Mouse (Mus musculus): Measurements from ENCODE around the gene Tapt1.
A peak's percentile ranks its signal among the peaks of the same experiment; 100 is the strongest.

The Tapt1 gene

DNA sequence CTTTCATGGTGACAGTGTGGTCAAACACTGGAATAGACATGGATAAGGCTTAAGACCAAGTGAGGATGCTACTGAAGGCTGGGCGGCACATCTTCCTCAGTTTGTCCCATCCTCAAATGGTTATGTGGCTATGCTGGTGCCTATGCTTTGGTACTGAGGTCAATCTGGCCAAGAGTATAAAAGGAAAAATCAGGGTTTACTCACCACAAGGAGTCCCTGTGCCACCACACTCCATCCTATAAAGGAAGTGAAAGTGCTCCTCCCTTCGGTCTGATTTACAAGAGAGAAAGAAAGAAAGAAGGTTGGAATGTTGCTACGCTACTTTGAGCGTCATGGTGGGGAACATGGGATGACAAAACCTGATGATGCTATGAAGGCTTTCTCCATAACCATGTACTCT is 27.3 kb downstream of the Tapt1 start:
- DNase-seq (ENCODE audit: low spot score in 2 of 2), result no peak

DNA sequence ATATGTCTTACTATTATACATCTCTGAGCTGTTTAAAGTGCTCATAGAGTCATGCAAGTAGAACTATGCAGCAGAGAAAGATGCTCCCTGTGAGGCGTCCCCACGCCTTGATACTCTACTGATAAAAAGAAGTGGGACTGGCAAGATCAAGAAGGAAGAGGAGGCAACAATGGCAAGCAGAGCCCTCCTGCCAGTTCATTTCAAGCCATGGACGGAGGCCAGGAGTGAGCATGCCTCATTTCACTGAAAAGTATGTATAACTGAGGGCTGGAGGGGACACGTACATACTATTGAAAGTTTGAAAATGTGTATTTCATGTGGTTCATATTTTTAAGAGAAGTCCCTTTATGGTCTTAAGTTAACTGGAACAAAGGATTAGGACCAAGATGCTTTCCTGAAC is 28.0 kb downstream of the Tapt1 start:
- no peak for DNase-seq (ENCODE audit: low spot score in 2 of 2)

DNA sequence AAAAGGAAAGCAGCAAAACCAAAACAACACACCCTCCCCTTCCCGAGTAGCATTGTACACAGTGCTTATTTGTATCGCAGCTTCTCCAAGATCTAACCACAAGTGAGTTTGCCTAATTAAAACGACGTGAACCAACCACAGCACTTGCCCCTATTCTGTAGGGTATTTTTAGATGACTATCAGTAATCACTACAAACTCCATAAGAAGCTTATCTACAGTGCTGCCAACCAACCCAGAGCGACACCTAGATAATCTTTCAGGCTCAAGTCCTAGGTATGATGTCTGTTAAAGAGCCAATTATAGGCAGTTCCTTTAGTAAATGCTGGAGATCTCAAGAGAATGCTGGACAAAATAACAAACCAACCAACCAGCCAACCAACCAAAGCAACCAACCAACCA is 28.6 kb downstream of the Tapt1 start:
- DNase-seq (ENCODE audit: low spot score in 2 of 2), result peak in 1 of 2 experiments; percentile 3

DNA sequence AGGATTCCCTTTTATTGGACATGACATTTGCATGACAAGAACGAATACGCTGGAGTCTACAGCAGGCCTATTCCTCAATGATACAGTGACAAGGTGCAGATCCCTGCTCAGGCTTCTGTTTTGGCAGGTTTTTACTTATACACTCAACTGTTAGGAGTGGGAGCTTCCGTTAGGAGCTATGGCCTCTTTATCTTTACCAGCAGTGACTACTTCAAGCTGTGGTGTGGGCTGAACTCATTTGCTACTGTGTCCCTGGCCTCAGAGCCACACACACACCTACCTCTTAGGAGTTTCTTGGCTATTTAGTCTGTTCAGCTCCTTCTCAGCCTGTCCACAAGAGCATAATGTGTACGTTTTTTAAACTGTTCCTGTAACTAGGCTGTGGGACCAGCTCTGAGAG is 30.3 kb downstream of the Tapt1 start:
- DNase-seq (ENCODE audit: low spot score in 2 of 2), result no peak

DNA sequence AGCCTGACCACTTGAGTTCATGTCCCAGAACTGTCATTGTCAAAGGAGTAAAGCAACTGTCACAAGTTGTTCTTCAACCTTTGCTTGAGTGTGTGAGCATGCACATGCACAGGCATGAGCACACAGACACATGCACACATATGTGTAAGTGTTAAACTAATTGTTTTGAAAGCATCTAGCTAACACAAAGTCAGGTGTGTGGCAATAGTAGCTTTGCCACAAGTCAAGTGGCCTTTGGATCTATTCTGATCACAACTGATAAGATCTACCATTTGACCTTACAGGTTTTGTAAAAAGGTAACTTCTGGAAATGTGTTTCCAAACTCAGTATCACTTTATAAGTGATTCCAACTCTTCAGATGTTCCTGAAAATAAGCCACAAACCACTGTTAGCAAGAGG is 39.1 kb downstream of the Tapt1 start:
- DNase-seq (ENCODE audit: low spot score in 2 of 2), result no peak

DNA sequence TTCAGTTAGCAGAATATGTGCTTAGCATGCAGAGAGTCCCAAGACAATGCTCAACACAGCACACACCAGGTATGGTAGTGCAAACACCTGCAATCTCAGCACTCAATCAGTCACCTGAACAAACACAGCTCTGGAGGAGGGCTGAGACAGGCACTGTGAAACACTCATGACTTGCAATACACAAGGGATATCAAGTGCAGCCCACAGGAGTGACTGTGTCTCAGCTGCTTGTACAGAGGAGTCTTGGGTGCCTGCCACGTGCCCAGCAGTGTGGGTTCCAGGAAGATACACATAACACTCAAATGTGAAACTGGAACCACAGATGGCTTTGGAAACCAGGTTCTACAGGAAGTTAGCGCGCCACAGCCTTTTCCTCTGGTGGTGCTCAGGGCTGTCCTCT is 44.8 kb downstream of the Tapt1 start:
- DNase-seq (ENCODE audit: low spot score in 2 of 2), result no peak

DNA sequence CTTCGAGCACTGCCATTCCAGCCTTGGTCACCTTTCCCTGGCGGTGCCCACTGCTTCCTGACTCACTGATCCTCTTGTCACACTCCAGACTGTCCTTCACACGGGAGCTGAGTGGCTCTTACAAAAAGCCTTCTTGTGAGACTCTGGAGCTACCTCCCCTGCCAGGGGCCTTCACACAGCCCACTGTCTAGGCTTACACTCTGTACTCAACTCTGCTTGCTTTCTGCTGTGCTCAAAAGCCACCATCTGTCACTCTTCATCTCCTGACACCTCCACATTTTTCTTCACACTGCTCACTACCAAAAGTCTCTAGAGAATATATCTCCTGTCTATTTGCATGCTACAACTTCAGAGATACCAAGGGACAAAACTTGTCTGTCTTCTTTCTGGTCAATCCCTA is 46.0 kb downstream of the Tapt1 start:
- DNase-seq (ENCODE audit: low spot score in 2 of 2), result no peak

DNA sequence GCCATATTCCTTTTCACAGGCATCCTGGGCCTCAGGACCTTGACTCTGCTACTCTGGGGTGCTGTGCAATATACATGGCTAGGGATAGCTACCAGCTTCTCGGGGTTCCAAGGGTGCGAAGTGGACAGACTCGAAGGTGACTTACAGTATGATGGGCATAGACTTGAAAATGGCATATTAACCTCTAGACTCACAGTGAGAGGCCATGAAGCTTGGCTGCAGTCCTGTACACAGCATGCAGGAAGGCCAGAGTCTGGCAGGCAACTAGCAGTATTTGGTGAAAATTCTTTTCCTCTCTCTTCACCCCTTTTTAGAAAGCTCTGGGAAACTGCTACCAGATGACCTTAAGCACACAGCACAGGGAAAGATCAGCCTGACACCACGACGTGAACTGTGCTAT is 52.4 kb downstream of the Tapt1 start:
- no peak for DNase-seq (ENCODE audit: low spot score in 2 of 2)

DNA sequence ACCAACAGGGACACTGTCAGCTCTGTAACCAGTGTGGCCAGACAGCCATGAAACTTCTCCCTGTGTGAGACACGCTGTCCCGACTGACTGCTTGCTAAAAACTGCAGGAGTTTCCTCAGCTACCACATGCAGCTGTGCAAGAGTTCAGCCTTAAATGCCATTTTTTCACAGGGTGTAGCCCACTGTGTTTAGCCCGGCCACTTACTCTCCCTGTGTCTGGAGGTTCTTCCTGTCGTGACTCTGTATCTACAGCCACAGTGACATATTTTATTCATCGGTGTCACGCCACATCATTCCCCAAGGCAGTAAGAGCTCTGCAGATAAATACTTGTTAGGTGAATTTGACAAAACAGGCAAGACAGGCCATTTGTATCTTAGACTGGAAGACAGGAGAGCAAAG is 59.6 kb downstream of the Tapt1 start:
- DNase-seq (ENCODE audit: low spot score in 2 of 2), result no peak

DNA sequence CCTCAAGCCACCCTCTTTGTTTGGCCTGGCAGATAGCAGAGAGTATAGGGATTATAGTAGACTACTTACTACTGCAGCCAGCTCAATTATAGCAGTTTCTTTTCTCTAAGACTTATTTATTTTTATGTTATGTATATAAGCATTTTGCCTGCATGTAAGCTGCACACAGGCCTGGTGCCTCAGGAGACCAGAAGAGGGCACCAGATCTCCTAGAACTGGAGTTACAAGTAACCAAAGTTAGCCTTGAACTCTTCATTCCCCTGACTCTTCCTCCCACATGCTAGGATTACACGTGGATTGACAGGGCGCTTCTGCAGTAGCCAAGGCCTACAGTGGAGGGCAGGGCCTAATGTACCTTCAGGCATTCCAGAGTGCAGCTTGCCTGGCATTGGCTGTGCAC is 60.6 kb downstream of the Tapt1 start:
- no peak for DNase-seq (ENCODE audit: low spot score in 2 of 2)

DNA sequence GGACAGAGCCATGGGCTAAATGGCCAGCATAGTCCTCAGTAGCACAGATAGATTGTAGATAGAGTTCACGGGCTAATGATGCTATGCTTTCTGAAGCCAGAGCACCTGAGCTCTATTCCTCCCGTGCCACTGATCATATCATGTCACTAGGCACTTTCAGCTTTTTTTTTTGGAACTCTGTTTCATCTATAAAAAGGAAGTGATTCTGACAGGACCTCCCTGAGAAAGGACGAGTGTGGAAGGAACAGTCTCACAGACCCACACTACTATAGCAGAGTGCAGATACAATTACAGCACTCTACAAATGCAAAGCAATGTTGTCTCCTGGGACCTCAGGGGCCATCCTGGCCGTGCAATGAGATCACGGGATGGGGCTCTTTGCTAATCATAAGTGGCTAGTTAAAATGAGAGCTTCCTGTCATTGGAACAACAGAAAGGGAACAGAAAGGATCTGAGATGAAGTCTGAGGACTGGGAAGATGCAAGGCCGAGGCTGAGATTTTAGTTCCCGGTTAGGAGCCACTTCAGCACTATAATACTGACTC is 62.1 kb downstream of the Tapt1 start:
- DNase-seq (ENCODE audit: low spot score in 2 of 2), result no peak

DNA sequence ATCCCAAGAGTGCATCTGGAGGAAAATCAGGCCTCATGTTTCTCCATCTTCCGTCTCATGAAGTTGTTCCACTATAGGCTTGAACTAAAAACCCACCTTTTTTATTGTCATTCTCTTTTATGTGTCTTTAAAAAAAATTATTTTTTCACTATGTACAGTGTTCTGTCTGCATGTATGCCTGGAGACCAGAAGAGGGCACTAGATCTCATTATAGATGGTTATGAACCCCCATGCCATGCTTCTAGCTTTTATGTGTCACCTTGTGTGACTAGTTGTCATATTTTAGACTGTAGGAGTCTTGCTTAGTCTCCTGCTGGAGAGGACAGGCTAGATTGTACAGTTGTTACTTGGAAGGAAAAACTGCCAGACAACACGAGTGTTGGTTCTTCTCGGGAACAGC is 63.1 kb downstream of the Tapt1 start:
- no peak for DNase-seq (ENCODE audit: low spot score in 2 of 2)

DNA sequence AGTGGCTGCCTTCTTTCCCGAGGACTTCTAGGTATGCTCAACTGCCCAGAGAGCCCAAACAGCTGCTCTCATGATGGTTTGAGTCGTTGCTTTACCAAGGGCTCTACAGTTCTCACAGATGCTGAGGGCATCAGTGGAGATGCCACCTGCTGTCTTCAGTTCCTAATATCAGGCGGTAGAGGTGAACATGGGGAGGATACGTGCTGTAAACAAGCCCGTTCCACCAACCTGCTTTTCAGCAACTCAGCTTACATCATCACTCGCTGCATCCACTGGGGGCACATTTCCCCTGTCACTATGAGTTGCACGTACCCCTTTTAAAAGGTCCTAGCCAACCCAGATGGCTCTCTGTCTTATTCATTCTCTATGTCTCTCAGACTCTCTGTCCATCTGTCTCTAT is 63.6 kb downstream of the Tapt1 start:
- no peak for DNase-seq (ENCODE audit: low spot score in 2 of 2)

DNA sequence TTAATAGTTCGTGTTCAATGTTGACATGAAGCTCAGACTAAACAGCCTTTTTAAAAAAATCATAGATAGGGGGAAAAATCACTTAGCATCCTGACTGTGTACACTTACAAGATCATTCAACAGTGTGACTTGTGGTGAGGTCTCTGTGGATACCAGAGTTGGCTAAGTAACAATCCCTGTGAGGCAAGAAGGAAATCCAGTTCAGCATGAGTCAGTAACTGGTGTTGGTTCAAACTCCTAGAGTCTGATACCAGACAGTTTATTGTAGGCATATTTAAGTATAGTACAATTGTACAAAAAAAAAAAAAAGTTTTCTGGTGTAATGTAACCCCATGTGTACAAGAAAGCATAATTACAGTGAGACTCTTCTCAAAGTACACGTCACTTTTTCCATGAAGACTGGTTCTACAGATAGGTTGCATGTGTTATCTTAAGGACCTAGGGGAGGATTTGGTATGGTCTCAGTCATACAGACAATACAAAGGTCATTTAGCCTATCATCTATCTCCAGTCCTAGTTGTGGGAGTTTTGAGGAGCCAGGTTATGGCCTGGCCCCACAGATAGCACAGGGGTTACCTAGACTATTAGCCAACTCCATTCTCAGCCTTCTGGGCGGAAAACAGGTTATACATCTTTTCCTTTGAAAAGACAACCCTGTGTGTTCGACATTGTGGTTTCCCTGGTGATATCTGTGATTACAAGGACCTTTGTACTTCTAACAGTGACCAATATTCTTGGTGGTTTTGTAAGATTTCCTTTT is 66.6 kb downstream of the Tapt1 start:
- no peak for DNase-seq (ENCODE audit: low spot score in 2 of 2)

DNA sequence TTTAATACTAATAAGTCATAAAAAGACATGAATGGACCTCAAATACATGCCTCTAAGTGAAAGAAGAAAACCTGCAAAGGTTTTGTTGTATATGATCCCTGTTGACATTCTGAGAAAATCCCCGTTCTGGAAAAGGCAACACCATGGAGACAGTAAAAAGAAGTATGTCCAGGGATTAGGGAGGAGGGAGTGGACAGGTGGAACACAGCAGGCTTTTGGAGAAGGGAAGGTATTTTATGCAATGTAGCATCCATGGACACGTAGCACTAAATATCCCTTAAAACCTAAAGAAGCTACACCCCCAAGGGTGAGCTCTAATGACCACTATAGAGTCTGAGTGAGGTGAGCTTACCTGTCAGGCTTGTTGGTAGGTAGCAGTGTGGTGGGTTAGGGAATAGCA is 67.2 kb downstream of the Tapt1 start:
- DNase-seq (ENCODE audit: low spot score in 2 of 2), result no peak

DNA sequence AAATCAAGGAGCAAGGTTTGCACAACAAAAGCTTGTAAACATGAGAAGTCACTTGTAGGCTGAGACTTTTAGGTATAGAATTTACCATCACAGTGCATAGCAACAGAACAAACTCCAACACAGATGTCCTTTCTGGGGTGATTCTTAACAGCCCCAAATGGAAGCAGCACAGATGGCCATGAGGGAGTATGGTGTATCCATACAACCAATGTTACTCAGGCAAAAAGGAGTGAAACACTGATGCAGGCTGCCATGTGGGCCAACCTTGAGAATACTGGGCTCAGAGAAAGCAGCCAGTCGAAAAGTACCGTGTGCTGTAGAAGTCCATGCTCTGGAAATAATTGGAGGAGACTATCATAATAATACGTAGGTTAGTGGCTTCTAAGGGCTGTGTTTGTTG is 68.0 kb downstream of the Tapt1 start:
- DNase-seq (ENCODE audit: low spot score in 2 of 2), result no peak

DNA sequence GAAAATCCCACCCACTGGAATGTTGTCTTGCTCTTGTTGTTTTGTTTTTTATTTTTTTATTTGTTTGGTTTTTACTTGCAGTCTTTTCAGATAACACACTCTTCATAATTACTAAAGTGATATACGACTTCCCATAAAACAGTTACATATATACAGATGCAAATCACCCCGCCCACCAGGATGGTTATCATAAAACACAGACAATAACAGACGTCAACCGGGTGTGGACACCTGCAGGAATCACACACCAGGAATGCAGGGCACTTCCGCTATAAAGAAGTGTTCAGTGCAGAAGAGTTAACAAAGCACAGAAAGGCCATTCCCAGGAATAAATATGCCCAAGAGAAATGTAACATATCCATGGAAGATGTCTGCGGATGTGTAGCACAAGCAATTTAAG is 68.7 kb downstream of the Tapt1 start:
- DNase-seq (ENCODE audit: low spot score in 2 of 2), result no peak

DNA sequence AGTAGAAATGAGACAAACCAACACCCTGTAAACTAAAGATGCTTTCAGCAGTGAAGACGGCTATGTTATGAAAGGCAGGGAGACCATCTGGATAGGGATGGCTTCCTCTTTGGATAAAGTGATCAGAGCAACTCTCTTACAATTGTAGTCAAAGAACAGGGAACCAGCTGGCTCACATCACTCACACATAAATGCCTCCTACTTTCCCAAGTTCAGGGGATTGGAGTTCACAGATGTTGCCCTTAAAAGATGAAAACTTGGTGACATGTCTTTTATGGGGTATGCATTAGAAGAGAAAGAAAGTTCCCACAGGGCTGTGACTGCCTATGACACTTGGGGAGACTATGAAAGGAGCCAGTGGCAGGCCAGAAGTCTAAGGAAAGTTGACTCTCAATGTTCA is 73.4 kb downstream of the Tapt1 start:
- no peak for DNase-seq (ENCODE audit: low spot score in 2 of 2)

DNA sequence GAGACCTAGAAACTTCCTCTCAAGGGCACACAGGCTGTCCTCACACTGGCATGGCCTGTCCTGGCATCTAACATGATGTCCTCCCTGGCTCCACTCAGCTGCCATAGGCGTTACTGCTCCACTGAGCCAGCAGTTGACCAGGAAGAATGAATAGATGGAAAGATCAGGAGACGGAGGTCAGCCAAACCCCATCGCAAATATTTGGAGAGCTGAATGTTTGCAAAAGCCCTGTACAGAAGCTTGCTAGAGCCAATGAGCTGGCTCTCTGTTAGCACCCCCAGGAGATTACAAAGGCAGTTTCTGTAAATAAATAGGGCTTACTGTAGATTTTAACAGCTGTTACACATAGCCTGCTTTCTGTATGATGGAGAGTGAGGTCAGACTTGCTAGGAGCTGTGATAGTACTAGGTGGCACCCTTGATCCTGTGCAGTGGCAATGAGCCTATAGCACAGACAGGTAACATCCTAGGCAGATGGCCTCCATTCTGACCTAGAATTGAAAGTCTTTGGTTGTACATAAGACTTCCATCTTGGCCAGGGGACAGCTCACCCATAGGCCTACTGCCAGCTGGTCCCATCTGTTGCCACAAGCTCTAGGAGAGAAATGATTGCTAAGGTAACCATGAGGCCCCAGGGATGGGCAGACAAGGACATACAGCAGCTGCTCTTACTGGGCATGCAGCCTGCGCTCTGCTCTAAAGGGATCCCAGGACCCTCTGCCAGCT is 74.9 kb downstream of the Tapt1 start:
- DNase-seq (ENCODE audit: low spot score in 2 of 2), result peak; percentile 61 to 68

DNA sequence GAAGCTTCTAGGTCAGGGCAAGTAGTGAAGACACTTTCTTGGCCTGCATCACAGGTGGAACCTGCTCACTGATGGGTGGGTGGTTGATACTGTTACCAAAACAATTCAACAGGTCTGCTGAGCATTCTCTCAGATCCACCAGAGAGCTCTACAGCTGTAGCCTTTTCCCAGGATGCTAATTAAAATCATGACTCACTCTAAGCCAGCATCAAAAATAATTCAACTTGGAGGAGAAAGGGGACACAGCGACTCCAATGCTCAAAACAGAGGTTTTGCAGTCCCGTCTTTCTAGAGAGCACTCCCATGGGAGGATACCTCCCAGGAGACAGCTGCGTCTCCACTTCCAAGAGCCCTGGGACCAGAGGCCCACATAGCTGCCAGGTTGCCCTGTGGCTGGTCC is 78.7 kb downstream of the Tapt1 start:
- no peak for DNase-seq (ENCODE audit: low spot score in 2 of 2)

DNA sequence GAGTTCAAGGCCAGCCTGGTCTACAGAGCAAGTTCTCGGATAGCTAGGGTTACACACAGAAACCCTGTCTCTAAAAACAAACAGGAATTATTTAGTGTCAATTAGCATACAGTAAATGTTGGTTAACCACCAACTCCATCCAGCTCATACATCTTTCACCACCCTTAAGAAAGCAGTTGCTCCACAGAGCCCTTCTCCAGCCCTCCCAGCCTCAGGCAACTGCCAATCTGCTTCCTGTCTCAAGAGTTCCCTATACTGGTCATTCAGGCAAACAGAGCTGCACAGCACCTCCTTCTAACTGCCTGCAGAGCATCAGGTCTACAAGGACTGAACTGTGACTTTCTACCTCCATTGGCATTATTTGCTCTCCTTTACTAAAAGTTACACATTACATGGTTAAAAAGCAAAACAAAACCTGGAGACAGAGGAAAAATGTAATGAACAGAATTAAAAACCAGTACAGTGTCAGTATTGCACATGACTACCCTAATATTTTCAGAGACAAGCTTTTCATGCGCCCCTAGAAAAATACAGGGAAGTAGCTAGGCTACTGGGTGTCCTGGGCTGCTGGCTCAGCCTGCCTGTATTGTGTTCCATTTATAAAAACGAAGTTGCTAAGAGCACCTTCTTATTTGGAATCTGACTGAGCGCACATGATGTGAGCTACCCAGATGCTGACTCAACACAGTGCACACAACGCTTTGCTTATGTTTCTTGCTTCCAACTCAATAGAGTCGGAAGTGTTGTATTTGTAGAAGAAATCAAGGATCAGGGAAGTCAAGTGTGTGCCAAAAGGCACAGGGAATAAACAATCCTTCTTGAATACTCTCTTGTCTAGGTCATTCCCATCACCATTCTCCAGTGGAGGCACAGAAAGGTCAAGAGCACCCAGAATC is 79.7 kb downstream of the Tapt1 start:
- DNase-seq (ENCODE audit: low spot score in 2 of 2), result no peak

DNA sequence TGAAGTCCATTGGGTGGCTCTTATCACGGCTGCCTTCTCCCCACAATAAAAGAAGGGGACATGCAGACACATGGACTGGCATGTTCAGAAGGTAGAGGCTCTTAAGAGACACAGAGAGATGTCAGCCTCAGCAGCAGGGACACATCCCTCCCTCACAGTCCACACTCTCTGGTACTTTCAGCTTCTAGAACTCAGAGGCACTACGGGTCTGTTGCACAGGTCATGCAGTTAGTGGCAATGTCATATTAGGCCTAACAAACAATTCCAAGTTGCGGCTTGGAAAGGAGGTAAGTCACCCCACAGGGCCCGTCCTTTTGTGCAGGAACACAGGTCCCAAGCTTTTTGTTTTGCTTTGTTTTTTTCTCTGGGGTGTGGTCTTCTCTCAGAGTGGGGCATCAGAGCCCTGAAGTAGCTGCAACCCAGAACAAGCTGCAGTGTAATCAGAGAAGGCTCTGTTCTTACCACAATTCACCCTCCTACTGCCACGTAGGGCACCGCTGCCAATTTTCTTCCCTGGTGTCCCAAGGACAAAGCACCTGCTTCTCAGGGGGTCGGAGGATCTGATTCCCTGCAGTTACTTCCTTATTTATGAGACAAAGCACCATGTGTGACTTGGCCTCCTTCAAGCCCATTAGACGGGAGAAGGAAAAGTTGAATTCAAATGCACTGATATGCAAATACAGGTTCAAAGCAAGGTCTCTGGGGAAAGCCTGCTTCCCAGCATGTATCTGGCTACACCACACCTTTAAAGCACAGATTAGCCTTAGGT is 82.8 kb downstream of the Tapt1 start:
- no peak for DNase-seq (ENCODE audit: low spot score in 2 of 2)
